Mouse (Mus musculus) hindlimb bud, embryonic 11.5 days (tissue): ENCODE data around the gene Hnrnpa1.

Experiments
- DNase-seq: peaks from one replicate; pipeline ENCODE4 v3.0.0-alpha.2; 2012; ENCODE audit warnings: low read depth, low spot score; ENCODE audit errors: extremely low spot score

Hnrnpa1 gene

GRCm38 (mm10) chr15:103240160-103241028, at the start of gene Hnrnpa1:
Gene Hnrnpa1, plus strand, starts transcription at chr15:103240432.
- DNase-seq = peak; percentile 99

DNA sequence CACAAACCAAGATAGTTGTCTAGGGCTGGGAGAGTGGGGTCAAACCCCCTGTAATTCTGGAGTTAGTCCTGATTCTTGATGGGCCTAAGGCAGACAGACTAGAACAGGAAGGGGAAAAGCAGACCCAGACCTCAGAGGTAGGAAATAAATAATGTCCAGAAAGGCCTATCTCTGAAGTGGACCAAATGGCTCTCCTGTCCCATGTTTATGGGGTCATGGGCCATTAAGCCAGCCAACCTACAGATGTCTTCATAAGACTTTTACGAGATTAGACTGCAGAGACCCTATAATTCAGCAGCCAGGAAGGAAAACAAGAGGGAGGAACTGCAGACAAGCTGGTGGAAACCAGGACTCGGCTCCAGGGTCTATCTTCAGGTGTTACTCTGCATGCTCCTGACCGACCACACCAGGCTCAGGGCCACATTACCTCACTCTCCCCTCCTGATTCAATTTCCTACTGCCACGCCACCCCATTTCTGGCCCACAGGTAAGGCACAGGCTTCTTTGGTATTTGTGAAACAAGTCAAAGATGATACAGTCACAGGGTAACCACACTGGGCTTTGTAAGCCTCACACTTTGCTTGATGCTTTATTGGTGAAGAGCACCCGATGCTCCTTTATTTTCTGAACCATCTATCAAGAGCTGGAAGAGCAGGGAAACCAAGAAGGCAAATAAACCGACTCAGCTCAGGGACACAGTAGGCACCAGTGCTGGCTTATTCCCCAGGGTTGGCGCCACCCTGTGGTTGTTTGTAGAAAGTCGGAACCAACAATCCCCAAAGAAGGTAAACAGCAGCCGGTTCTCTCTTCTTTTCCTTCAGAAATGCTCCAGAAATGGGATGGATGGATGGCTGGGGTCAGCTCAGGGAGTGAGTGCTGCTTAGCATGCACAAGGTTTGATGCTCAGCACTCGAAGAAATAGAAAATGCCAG, 49.4 kb upstream of the Hnrnpa1 start:
- no peak for DNase-seq

GRCm38 (mm10) chr15:103193606-103194005, 46.6 kb upstream of the Hnrnpa1 start:
- no peak for DNase-seq

DNA sequence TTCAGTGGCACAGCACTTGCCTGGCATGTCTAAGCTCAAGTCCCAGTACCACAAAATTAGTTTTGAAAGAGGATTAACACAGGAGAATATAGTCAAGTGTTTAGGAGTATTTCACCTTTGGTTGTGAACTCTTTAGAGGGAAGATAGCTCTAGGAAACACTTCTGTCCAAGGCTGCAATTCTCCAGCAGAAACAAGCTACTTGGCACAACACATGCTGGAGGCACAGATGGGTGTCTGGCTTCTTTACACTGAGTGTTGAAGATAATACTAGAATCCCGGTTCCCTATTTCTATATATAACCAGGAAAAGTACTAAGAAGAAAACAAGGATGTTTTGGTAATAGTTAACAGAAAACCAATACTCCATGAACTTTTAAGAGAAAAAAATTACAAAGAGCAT, 43.4 kb upstream of the Hnrnpa1 start:
- DNase-seq = no peak

GRCm38 (mm10) chr15:103197785-103198184, 42.4 kb upstream of the Hnrnpa1 start:
- no peak for DNase-seq

- no peak for DNase-seq
These were observed 38.0 kb upstream of the Hnrnpa1 start for GRCm38 (mm10) chr15:103202088-103202793.

- no peak for DNase-seq
These were observed 35.1 kb upstream of the Hnrnpa1 start for GRCm38 (mm10) chr15:103205156-103205555.

DNA sequence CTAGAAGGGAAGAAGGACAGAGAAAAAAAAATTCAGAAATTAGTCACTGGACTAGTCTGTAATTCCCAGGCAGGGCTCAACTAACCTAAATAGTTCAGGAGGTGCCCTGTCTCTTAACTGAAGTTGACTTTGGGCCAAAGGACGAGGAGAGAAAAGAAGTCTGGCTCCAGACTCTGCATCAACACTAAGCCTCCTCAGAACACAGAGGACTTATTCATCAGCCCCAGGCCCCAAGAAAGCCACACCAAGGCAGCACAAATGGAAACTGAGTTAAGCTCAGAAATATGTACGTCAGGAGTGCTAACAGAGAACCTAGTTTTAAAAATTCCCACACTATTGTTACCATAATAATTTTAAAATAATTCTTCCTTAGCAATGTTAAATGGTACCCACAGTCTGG, 26.1 kb upstream of the Hnrnpa1 start:
- DNase-seq = no peak

- peak; percentile 93 for DNase-seq
These were observed 25.0 kb upstream of the Hnrnpa1 start for GRCm38 (mm10) chr15:103214971-103215907.

DNA sequence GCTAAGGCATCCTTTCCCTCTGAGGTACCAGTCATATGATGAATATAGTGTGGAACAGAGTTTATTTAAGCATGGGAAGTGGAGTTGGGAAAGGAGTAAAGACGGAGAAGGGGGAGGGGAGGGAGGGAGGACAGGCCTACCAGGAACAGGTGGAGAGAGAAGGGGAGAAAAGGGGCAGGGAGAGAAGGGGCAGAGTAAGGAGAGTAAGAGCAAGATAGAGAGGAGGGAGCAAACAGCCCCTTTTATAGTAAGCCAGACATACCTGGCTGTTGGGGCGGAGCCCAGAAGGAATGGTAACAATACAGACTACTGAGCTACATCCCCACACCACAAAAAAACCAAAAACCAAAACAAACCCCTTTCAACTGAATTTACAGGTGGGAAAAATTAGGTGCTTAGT, 24.2 kb upstream of the Hnrnpa1 start:
- no peak for DNase-seq

DNA sequence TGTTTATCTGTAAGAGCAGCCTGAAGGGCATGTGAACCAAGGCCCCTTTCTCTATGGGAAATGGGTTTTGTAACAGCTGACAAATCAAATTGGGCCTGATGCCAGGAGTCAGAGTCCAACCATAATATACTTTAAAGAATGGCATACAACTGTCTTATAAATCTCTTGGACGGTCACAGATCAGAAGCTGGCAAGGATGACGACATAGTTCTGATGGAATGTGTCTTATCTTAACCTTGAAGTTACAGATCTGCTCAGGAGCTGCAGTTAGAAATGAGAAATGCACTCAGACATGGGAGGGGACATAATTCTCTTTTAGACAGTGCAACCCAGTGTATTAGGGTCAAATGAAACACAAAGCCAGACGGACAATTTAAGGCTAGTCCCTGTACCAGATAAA, 19.4 kb upstream of the Hnrnpa1 start:
- no peak for DNase-seq

DNA sequence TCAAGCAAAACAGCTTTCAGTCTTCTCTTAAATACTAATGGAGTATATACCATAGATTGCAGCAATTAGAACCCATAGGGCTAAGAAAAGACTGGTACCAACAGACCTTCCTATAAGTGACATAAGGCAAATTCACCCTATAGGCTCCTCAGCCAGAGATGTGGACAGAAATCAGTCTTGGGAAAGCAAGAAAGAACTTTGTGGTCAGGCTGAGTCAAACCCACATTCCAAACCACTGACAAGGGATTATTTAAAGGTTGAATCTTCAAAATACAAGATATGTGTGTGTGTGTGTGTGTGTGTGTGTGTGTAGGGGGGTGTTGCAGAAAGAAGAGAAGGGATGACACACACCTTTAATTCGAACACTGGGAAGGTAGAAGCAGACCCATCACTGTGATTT, 18.8 kb upstream of the Hnrnpa1 start:
- DNase-seq = no peak

DNA sequence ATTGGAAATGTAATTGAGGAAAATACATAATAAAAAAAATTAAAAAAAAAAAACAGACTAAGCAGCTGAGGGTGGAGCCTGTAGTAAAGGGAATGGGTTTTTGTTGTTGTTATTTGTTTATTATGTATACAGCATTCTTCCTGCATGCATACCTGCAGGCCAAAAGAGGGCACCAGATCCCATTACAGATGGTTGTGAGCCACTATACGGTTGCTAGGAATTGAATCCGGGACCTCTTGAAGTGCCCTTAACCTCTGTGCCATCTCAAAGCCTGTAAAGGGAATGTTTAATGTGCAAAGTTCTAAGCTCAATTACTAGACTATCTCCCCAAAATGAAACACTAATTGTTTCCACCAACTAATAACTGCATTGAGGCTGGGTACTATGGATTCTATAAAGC, 16.1 kb upstream of the Hnrnpa1 start:
- DNase-seq = no peak

DNA sequence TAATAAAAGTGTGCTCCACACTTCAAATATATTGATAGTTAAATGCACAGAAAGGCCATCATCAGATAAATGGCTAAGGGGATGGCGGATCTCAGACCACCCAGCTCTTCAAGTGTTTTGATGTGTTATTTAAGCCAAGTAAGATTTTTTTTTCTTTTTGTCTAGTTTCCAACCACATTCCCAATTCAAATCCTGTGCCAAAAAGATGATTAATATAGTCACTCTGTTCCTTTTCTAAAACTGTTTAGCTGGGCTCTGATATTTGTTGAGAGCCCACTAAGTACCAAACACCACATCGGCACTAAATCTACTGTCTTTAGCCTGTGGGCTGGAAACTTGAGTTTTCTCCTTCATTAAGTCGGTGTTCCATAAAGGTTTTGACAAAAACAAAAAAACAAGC, 13.2 kb upstream of the Hnrnpa1 start:
- no peak for DNase-seq

- no peak for DNase-seq
These were observed 12.7 kb upstream of the Hnrnpa1 start for GRCm38 (mm10) chr15:103227572-103227971.

GRCm38 (mm10) chr15:103228904-103229303, 11.3 kb upstream of the Hnrnpa1 start:
- no peak for DNase-seq

- no peak for DNase-seq
These were observed 7.1 kb upstream of the Hnrnpa1 start for GRCm38 (mm10) chr15:103233119-103233518.

DNA sequence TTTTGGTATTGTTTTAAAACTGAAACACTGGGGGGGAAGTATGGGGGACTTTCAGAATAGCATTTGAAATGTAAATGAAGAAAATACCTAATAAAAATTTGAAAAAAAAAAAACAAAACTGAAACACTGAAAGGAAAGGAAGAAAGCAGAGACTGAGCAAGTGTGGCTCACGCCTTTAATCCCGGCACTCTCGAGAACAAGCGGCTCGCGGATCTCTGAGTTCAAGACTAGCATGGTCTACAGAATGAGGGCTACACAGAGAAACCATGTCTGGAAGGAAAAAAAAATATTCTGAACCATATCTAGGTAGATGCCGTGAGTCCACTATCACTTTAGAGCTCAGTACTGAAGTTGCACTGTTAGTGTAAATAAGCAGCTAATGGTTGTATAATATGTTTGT, 2.9 kb upstream of the Hnrnpa1 start:
- DNase-seq = no peak

GRCm38 (mm10) chr15:103239130-103239684, 1.0 kb upstream of the Hnrnpa1 start:
- DNase-seq = peak; percentile 90

GRCm38 (mm10) chr15:103239685-103240159, 510 bp upstream of the Hnrnpa1 start, which contains the start of gene Cbx5:
Gene Cbx5, minus strand, starts transcription at chr15:103239816.
- DNase-seq = peak; percentile 92
